Mouse (Mus musculus) Muller cell, postnatal 12 days (primary cell): ENCODE data around the gene Pold4.
"Not testable (repeated sequence)": the region's sequence is repeated elsewhere in the genome, so short reads cannot be mapped to it uniquely, and the experiment has no call there.

Source experiments
- DNase-seq: peaks from one replicate; pipeline ENCODE4 v3.0.0-alpha.2; 2015; ENCODE audit errors: inconsistent ontology term

Pold4 gene

GRCm38 (mm10) chr19:4227894-4228678, 3.6 kb upstream of the Pold4 start:
- peak; percentile 83 for DNase-seq

GRCm38 (mm10) chr19:4228891-4229290, 2.8 kb upstream of the Pold4 start:
- no peak for DNase-seq

DNA sequence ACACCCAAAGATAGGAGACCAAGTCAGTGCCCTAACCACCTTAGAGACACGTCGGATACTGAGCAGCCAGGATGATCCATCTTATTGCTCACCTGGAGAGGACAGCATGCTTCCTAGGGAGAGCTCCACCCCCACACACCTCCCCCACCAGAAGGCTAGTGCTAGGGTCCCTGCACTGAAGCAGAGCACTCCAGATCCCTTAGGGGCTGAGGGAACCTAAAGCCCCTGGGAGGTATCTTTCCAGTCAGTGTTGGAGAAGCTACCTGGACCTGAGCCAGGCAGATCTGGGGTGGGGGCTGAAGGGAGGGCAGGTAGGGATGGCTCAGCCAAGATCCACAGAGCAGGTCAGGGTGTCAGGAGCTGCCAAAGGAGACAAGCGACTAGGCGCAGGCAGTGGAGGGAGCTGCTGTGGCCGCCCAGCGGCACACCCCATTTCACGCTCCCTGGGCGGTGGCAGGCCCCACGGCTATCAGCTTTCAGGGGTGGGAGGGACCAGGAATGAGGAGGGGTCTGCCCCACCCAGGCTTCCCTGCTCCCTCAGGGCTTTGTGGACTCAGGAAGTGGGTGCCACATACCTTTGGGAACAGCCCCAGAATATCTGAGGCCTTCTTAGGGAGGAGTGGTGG, 2.1 kb upstream of the Pold4 start:
- DNase-seq: no peak

- peak; percentile 63 for DNase-seq
Observed at GRCm38 (mm10) chr19:4230415-4230814, 1.3 kb upstream of the Pold4 start.

- DNase-seq: no peak
Observed at GRCm38 (mm10) chr19:4232186-4232572, 480 bp downstream of the Pold4 start.

- DNase-seq: no peak
Observed at GRCm38 (mm10) chr19:4232651-4233050, 952 bp downstream of the Pold4 start.

DNA sequence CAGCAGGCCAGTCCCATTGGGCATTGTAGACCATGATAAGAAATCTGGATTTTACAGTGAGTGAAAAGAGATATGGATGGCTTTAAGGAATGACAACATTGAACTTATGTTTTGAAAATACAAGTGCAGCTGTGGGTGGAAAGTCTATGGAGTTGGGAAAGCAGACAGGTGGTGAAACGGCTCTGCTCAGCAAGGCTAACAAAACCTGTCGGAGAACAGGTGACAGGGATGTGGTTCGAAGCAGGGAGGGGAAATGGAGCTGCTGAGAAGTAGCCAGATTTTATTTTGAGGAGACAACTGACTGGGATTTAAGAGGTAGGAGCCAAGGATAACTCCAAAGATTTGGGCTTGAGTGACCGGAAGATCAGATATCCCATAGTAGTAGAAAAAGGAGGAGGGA, 2.8 kb downstream of the Pold4 start:
- DNase-seq: no peak

- DNase-seq: no peak
Observed at GRCm38 (mm10) chr19:4240247-4240668, 8.6 kb downstream of the Pold4 start.

- no peak for DNase-seq
Observed at GRCm38 (mm10) chr19:4242416-4242815, 10.7 kb downstream of the Pold4 start.

GRCm38 (mm10) chr19:4244775-4245174, 13.1 kb downstream of the Pold4 start:
- no peak for DNase-seq

- no peak for DNase-seq
Observed at GRCm38 (mm10) chr19:4247010-4247409, 15.3 kb downstream of the Pold4 start.

GRCm38 (mm10) chr19:4248683-4249082, 17.0 kb downstream of the Pold4 start:
- DNase-seq: not testable (repeated sequence)

- DNase-seq: no peak
Observed at GRCm38 (mm10) chr19:4254230-4254629, 22.5 kb downstream of the Pold4 start.

DNA sequence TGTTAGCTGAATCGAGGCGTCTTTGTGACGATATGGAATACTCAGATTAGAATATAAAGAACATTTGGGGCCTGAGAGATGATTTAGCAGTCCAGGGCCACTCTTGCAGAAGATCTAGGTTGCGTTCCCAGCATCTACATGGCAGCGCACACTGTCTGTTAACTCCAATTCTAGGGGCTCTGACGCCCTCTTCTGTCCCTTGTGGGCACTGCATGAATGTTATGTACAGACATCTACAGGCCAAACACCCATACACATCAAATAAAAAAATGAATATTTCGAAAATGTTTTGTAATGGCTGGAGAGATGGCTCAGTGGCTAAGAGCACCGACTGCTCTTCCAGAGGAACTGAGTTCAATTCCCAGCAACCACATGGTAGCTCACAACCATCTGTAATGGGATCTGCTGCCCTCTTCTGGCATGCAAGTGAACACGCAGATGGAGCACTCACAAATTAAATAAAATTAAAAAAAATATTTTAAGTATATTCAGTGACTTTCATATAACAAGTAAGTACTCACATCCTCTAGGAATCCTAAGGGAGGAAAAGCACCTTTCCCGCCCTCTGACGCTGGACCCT, 24.0 kb downstream of the Pold4 start:
- no peak for DNase-seq

DNA sequence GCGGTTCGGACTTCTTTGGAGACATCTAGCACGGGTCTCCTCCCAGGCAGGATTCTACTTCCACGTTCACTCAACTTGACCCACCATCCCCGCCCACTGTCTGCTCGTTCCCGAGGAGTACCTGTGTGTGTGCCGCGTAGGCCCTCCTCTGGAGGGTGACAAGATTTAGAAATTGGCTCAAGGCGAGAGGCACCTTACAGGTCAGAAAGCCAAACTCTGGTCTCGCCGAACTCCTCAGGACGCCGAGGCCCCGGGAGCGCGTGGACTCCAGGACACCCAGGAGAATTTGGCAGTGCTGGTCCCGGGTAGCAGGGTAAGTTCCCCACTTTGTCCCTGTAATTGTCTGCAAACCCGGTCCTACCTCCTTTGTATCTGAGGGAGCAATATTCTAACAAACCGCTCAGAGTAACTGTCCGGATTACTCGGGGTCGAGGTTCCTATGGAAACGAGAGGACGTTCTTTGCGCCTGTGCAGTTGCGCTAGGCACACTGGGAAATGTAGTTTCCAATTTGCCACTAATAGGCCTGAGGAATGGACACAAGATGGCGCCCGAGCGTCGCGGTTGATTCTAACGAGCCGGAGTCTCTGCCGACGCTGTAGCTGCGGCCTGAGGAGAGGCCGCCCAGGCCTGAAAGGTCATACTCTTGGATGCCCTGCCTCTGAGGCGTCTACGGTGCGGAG, 25.7 kb downstream of the Pold4 start:
- peak; percentile 90 for DNase-seq

- no peak for DNase-seq
Observed at GRCm38 (mm10) chr19:4257897-4258252, 26.2 kb downstream of the Pold4 start.

GRCm38 (mm10) chr19:4261038-4261698, 29.5 kb downstream of the Pold4 start:
- DNase-seq: no peak

- DNase-seq: no peak
Observed at GRCm38 (mm10) chr19:4262756-4263155, 31.1 kb downstream of the Pold4 start.

DNA sequence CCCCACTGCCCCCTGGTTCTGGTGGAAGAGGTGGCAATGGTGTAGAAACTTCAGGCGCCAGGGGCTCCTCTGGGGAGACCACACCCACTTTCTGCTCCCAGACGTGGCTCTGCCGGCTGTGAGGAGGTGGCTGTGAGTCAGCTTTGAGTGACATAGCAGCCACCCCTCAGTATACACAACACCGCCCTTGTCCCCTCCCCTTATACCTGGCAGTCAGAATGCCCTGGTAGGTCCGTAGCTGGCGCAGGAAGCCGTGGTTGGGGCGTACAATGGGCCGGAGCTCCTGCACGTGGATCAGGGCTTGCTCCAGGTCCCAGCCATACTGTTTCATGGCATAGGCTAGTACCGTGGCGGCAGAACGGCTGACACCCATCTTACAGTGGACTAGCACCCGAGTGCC, 32.0 kb downstream of the Pold4 start:
- no peak for DNase-seq

DNA sequence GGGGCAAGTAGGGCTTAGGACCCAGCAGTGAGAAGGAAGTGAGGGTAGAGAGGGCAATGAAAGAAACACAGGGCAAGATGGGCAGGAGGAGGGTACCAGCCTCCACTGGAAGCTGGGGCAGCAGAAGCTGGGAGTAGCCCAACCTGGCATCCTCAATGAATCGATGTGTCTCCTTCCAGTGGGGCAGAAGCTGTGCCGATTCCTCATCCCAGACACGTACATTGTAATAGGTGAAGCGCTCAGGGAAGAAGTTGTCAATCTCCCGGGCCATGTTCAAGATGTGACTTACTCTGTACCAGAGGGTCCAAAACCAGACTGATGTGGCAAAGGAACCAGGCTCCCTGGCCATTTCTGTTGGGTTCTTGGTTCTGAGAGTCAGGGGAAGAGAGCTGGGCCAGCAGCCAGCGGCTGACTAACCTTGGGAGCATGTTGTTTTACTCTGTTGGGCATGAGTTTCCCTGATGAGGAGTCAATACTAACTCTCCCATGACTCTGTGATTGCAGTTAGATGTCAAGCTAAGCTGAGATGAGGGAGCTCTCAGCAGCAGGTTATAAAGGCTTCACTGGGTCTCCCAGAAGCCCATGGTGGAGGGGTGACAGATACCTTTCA, 32.6 kb downstream of the Pold4 start:
- DNase-seq: peak; percentile 53

- DNase-seq: no peak
Observed at GRCm38 (mm10) chr19:4265956-4266355, 34.3 kb downstream of the Pold4 start.
